Mouse (Mus musculus) testis, adult 2 months (tissue): ENCODE measurements around the gene Plekha7. TPM values are rescaled to one million over a fixed set of nuclear protein-coding genes. Genes with fewer than 3 reads are reported as not detected.

Source experiments
- H3K27ac ChIP-seq: fragments of 200-500 bp; 2 replicates; pipeline ENCODE4 v1.5.1; 2012; ENCODE audit warnings: low read depth, low read length; ENCODE audit not compliant: control insufficient read depth, insufficient read depth
- H3K27me3 ChIP-seq: fragments of 200-500 bp; 2 replicates; pipeline ENCODE4 v1.6.1; 2012; ENCODE audit warnings: mild to moderate bottlenecking, low read length, moderate library complexity; ENCODE audit not compliant: control insufficient read depth, insufficient read depth
- H3K36me3 ChIP-seq: fragments of 200-500 bp; 2 replicates; pipeline ENCODE4 v1.6.1; 2012; ENCODE audit warnings: mild to moderate bottlenecking, low read length; ENCODE audit not compliant: control insufficient read depth, insufficient read depth
- H3K4me1 ChIP-seq: fragments of 200-500 bp; 2 replicates; pipeline ENCODE4 v1.6.1; 2012; ENCODE audit warnings: low read length; ENCODE audit not compliant: control insufficient read depth, insufficient read depth
- H3K4me3 ChIP-seq: fragments of 200-500 bp; 2 replicates; pipeline ENCODE4 v1.5.1; 2012; ENCODE audit warnings: low read depth, mild to moderate bottlenecking, low read length, moderate library complexity, mixed read lengths; ENCODE audit not compliant: control insufficient read depth
- CTCF ChIP-seq: fragments of 200-500 bp; IDR thresholded peaks from 2 replicates; pipeline ENCODE4 v1.5.1; 2012; ENCODE audit warnings: low read depth, mild to moderate bottlenecking, inconsistent platforms, low read length, moderate library complexity; ENCODE audit not compliant: control insufficient read depth, insufficient read depth, insufficient replicate concordance
- POLR2A ChIP-seq: fragments of 200-500 bp; IDR thresholded peaks from 2 replicates; pipeline ENCODE4 v1.6.1; 2012; ENCODE audit warnings: low read depth, mild to moderate bottlenecking, inconsistent platforms, low read length, moderate library complexity; ENCODE audit not compliant: control insufficient read depth
- polyA plus RNA-seq: library from polyadenylated mRNA; depleted of rRNA; stranded (reverse); fragments of >200 nt; gene quantifications from 2 replicates; pipeline ENCODE4 v1.2.3, GENCODE M21; 2012

Plekha7 gene
- polyA plus RNA-seq, 1 experiment: 6.0 TPM

- TF ChIP-seq CTCF (no peak), POLR2A (no peak)
- Histone ChIP-seq H3K27me3 (no peaks in the 10 kb centered on the region), H3K36me3 (no peaks in the 10 kb centered on the region), H3K4me1 (no peaks in the 10 kb centered on the region), H3K4me3 (no peak overlapping the region), H3K27ac (no peak overlapping the region)
Observed at GRCm38 (mm10) chr7:116273111-116273510, 35.1 kb downstream of the Plekha7 start.

GRCm38 (mm10) chr7:116269501-116269995 is 38.6 kb downstream of the Plekha7 start:
- Histone ChIP-seq H3K36me3 (no peaks in the 10 kb centered on the region), H3K4me3 (no peak overlapping the region), H3K27ac (no peak overlapping the region), H3K4me1 (no peaks in the 10 kb centered on the region), H3K27me3 (no peaks in the 10 kb centered on the region)
- TF ChIP-seq POLR2A (no peak), CTCF (no peak)

DNA sequence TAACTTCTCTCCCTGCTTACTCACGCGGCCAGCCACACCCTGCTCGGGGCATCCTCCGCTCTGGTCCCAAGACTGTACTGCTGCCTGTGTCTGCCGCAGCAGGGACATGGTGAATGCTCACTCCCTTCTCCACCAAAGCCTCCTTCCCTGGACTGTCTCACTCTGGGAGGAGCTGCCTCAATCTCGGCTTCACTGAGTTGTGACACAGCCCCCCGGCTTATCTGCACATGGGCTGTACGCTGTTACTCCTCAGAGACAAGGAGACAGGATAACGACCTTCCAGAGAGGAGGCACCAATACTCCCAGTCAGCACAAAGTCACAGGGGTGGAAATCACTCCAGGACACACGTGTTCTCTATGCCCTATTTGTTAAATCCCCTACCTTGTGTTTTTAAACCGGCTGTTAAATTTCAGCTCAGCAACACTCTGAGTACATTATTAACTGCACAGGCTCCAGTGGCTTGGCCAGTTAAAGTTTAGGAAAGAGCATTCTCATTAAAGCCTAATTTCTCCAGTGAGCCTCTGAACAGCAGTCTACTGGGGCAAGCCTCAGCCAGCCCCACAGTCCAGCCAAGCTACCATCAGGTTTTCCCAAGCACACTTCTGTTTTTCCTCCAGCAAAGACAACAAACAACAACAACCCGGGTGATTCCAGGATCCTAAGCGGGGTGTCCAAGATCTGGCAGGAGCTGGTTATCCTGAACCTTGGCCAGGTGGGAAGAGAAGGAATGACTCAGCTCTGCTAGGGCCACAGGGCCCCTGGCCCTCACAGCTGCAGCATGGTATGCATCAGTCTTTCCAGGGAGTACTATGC is 39.9 kb downstream of the Plekha7 start:
- Histone ChIP-seq H3K36me3 (no peaks in the 10 kb centered on the region), H3K4me1 (no peaks in the 10 kb centered on the region), H3K4me3 (no peak overlapping the region)

GRCm38 (mm10) chr7:116263281-116263680 is 44.9 kb downstream of the Plekha7 start:
- H3K4me1 ChIP-seq: peaks cover 2% of the 10 kb centered on the region; the same call in 1 of the 2 replicates
- H3K27ac ChIP-seq: no peak overlapping the region
- TF ChIP-seq CTCF (no peak), POLR2A (no peak)
- no peaks in the 10 kb centered on the region for H3K36me3 ChIP-seq
- no peak overlapping the region for H3K4me3 ChIP-seq
- no peaks in the 10 kb centered on the region for H3K27me3 ChIP-seq

More for the DNA sequence above, 39.9 kb downstream of the Plekha7 start:
- Histone ChIP-seq H3K27ac (no peak overlapping the region), H3K27me3 (no peaks in the 10 kb centered on the region)
- no peak for TF ChIP-seq CTCF
- no peak for TF ChIP-seq POLR2A

GRCm38 (mm10) chr7:116262508-116262907 is 45.7 kb downstream of the Plekha7 start:
- no peaks in the 10 kb centered on the region for H3K36me3 ChIP-seq
- peaks cover 2% of the 10 kb centered on the region; the same call in 1 of the 2 replicates for H3K4me1 ChIP-seq
- TF ChIP-seq POLR2A: no peak
- TF ChIP-seq CTCF: no peak
- no peaks in the 10 kb centered on the region for H3K27me3 ChIP-seq
- H3K4me3 ChIP-seq: no peak overlapping the region
- H3K27ac ChIP-seq: no peak overlapping the region

- no peaks in the 10 kb centered on the region for H3K36me3 ChIP-seq
- H3K27ac ChIP-seq: no peak overlapping the region
- no peak overlapping the region for H3K4me3 ChIP-seq
- no peak for TF ChIP-seq POLR2A
- TF ChIP-seq CTCF: no peak
- H3K27me3 ChIP-seq: no peaks in the 10 kb centered on the region
- peaks cover 2% of the 10 kb centered on the region; the same call in 1 of the 2 replicates for H3K4me1 ChIP-seq
Observed at GRCm38 (mm10) chr7:116262101-116262500, 46.1 kb downstream of the Plekha7 start.

DNA sequence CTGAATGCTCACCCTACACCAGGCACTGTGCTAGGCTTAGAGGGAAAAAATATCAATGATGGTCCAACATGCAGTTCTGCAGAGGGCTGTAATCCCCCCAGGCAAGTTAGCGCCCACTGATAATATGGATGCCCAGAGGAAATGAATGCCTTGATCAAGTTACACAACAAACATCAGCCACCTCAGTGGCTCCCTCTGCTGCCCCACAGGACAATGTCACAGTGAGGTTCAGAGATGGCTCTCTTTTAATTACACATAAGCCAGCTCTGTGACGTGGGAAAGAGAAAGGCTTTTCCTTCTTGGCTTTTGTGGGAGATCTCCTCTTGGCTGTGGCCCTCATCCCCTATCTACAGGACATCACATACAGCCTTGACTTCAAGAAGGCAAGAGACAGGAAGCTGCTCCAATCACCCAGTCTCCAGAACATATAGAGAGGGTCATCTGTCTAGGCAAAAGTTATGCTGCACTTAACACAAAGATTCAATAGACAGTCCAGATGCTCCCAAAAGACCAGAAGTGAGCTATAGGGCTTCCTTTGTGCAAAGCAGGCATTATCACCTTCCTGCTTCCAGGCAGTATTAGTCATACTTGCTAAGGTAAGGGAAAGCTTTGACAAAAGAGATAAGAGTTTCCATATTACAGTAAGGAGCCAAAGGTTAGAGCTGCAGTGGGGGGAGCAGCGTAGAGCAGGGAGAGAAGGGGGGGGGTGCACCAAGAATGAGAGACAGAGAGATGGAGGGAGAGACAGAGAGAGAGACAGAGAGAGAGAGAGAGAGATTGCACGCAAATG is 47.2 kb downstream of the Plekha7 start:
- Histone ChIP-seq H3K27ac (no peak overlapping the region), H3K4me3 (no peak overlapping the region), H3K27me3 (no peaks in the 10 kb centered on the region), H3K4me1 (peaks cover 2% of the 10 kb centered on the region; the same call in 1 of the 2 replicates), H3K36me3 (no peaks in the 10 kb centered on the region)
- TF ChIP-seq CTCF: no peak
- no peak for TF ChIP-seq POLR2A
